Mouse (Mus musculus) brain, embryonic 14.5 days (tissue): ENCODE results near the gene Mllt10. TPM values are rescaled to one million over a fixed set of nuclear protein-coding genes. Genes with fewer than 3 reads are reported as not detected.
"Not testable (repeated sequence)": the region's sequence is repeated elsewhere in the genome, so short reads cannot be mapped to it uniquely, and the experiment has no call there.

Source experiments
- DNase-seq: peaks from one replicate; pipeline ENCODE4 v3.0.0-alpha.2; 2011; ENCODE audit warnings: low read depth
- CTCF ChIP-seq: fragments of 200-500 bp; IDR thresholded peaks from 2 replicates; pipeline ENCODE4 v1.5.1; 2012; ENCODE audit warnings: inconsistent platforms, mild to moderate bottlenecking, moderate library complexity, borderline replicate concordance; ENCODE audit not compliant: insufficient read depth, insufficient read length; ENCODE audit errors: extremely low read depth
- POLR2A ChIP-seq: fragments of 200-500 bp; IDR thresholded peaks from 2 replicates; pipeline ENCODE4 v1.6.1; 2012; ENCODE audit warnings: mild to moderate bottlenecking, inconsistent platforms, borderline replicate concordance; ENCODE audit not compliant: poor library complexity, insufficient read depth, insufficient read length, severe bottlenecking; ENCODE audit errors: extremely low read depth
- polyA plus RNA-seq: library from polyadenylated mRNA; depleted of rRNA; stranded (reverse); fragments of >200 nt; gene quantifications from 2 replicates; pipeline ENCODE4 v1.2.3, GENCODE M21; 2012

Gene Mllt10
- polyA plus RNA-seq, 1 experiment, result 49.4 TPM

- DNase-seq, result no peak
- no peak for TF ChIP-seq CTCF
- TF ChIP-seq POLR2A, result no peak
These were observed 10.6 kb downstream of the Mllt10 start for GRCm38 (mm10) chr2:18065708-18066030.

DNA sequence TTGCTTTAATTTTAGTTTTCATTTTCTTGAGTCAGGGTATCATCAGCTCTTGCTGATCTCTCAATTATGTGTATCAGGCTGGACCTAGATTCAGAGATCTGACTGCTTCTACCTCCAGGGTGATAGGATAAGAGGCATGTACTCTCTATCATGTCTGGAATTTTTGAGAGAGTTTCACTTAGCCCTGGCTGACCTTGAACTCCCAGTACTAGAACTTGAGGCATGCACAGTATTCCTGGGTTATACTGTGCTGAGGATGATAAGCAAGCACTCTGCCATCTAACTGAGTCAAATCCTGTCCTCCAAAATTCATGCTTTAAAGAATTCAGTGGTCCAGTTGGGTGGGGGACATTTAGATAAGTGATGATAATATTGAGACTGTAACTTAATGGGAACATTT lies 11.4 kb downstream of the Mllt10 start:
- DNase-seq, result no peak
- no peak for TF ChIP-seq CTCF
- TF ChIP-seq POLR2A, result no peak

- no peak for TF ChIP-seq CTCF
- TF ChIP-seq POLR2A, result no peak
- DNase-seq, result no peak
These were observed 13.2 kb downstream of the Mllt10 start for GRCm38 (mm10) chr2:18068071-18068796.

DNA sequence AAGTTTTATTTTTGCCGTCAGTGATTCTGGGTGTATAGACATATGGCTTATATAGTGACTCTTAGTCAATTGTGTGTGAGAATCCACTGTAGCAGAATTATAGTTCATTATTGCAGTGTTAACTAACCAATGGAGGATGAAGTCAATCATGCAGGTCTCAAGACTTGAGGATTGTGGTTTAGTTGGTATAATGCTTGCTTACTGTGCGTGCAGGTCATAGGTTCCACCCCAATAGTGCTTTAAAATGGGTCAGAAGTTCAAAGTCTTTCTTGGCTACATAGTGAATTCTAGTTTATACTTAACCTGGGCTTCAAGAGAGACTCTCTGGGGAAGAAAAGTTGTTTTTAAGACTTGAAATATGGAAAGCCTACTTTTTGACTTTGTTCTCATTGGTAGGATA lies 16.9 kb downstream of the Mllt10 start:
- no peak for DNase-seq
- TF ChIP-seq CTCF (no peak), POLR2A (no peak)

- no peak for DNase-seq
- TF ChIP-seq POLR2A (no peak), CTCF (no peak)
These were observed 25.3 kb downstream of the Mllt10 start for GRCm38 (mm10) chr2:18080182-18080860.

- not testable (repeated sequence) for DNase-seq
These were observed 32.7 kb downstream of the Mllt10 start for GRCm38 (mm10) chr2:18087695-18088094.

- TF ChIP-seq CTCF (no peak), POLR2A (no peak)
- DNase-seq, result no peak
These were observed 38.8 kb downstream of the Mllt10 start for GRCm38 (mm10) chr2:18093858-18094257.

DNA sequence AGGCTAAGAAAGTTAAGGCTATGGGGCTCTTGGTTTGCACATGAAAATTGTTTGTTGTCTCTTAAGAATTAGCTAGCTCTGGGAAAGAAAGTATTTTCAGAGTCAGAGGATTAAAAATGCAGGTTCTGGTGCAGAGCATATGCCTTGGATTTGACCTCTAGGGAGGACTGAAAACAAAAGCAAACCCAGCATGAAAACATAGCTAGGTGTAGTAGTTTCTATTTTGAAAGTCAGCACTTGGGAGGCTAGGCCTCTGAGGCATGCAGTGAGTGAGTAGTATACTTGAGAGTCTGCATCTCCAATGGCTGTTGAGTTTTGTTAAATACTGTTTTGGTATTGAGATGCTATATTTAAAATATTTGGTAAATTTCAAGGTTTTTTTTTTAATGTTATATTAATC lies 39.3 kb downstream of the Mllt10 start:
- no peak for DNase-seq
- TF ChIP-seq POLR2A, result no peak
- no peak for TF ChIP-seq CTCF

DNA sequence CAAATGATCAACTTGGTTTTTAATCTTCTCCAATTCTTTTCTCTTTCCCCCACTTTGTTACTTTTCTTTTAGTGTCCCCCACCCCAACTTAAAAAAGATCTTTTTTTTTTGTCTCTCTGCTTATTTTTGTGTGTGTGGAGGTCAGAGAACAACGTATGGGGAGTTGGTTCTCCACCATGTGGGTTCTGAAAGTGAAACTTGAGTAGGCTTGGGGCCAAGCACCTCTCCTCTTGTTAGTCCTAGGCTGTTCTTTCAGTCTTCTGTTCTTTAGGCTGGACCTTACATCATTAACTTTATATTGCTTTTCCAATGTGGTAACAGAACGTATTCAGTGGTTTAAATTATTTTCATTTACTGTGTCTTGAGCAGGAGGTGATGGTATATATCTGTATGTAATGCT lies 40.8 kb downstream of the Mllt10 start:
- no peak for TF ChIP-seq CTCF
- no peak for TF ChIP-seq POLR2A
- no peak for DNase-seq

GRCm38 (mm10) chr2:18100914-18101313 lies 45.9 kb downstream of the Mllt10 start:
- DNase-seq, result no peak
- TF ChIP-seq POLR2A (no peak), CTCF (no peak)

DNA sequence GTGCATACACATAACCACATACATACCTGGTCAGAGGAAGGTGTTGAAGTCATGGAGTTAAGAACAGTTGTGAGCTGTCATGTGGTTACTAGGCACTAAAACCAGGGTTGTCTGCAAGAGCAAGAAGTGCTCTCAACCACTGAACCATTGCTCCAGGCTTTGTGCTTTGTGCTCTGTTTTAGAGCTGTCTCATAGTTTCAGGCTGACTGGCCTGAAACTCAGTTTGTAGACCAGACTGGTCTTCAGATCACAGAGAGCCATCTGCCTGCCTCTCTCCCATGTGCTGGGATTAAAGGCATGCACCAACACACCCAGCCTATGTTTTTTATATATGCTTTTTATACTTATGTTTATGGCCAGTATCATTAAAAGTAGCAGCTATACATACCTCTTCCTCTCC lies 52.5 kb downstream of the Mllt10 start:
- no peak for DNase-seq
- TF ChIP-seq POLR2A, result no peak
- TF ChIP-seq CTCF, result no peak

GRCm38 (mm10) chr2:18108214-18108613 lies 53.2 kb downstream of the Mllt10 start:
- TF ChIP-seq POLR2A (no peak), CTCF (no peak)
- DNase-seq, result no peak

DNA sequence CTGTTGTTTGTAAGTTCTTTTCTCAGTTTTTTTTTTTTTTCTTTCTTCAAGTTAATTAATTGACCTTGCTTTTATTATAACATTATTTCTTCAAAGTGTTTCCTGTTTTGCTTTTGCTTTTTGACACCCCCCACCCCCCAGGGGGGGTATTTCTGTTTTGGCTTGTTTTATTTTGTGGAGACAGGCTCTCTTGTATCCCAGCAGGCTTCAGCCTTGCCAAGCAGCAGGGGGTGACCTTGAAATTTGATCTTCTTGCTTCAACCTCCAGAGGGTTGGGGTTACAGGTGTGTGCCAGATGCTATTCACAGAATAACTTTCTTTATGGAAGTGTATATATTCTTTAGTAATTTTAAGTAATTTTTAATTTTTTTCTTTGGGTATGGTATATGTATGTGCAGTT lies 56.4 kb downstream of the Mllt10 start:
- no peak for TF ChIP-seq POLR2A
- TF ChIP-seq CTCF, result no peak
- no peak for DNase-seq

DNA sequence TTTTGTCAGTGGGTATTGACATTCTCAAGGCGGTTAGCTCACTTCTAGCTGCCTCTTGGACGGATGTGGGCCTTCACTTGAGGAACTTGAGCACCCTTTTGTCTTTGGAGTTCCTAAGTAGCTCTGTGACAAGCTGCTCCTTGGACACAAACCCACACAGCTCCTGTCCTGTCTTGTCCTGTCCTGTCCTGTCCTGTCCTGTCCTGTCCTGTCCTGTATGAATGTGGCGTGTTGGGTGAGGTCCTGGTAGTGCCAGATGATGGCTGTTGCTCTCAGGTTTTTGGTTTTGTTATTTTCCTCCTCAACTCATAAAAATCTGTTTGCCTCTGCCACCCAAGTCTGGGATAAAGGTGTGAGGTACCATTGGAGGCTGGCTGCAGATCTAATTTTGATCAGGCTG lies 61.4 kb downstream of the Mllt10 start:
- TF ChIP-seq POLR2A (no peak), CTCF (no peak)
- no peak for DNase-seq
